Mouse (Mus musculus) neural tube, embryonic 15.5 days (tissue): ENCODE measurements around the gene Setd1a. TPM values are rescaled to one million over a fixed set of nuclear protein-coding genes. Genes with fewer than 3 reads are reported as not detected.

Experiments
- ATAC-seq: fragments of 200-750 bp; cut with Nextera tagmentation; 2 replicates; pipeline ENCODE4 v1.8.0; 2017; ENCODE audit warnings: mild to moderate bottlenecking, moderate TSS enrichment, moderate library complexity; ENCODE audit not compliant: low FRiP score
- H3K27ac ChIP-seq: fragments of 300-500 bp; sonication (generic); replicated peaks from 2 replicates; pipeline ENCODE4 v1.5.1; 2015; ENCODE audit warnings: mild to moderate bottlenecking, inconsistent platforms
- H3K27me3 ChIP-seq: fragments of 300-500 bp; sonication (generic); replicated peaks from 2 replicates; pipeline ENCODE4 v1.6.1; 2015; ENCODE audit warnings: inconsistent platforms
- H3K36me3 ChIP-seq: fragments of 300-500 bp; sonication (generic); 2 replicates; pipeline ENCODE4 v1.6.1; 2015; ENCODE audit warnings: inconsistent platforms
- H3K4me1 ChIP-seq: fragments of 300-500 bp; sonication (generic); 2 replicates; pipeline ENCODE4 v1.6.1; 2015; ENCODE audit warnings: inconsistent platforms
- H3K4me2 ChIP-seq: fragments of 300-500 bp; sonication (generic); 2 replicates; pipeline ENCODE4 v1.6.1; 2015; ENCODE audit warnings: inconsistent platforms, mild to moderate bottlenecking, moderate library complexity
- H3K4me3 ChIP-seq: fragments of 300-500 bp; sonication (generic); replicated peaks from 2 replicates; pipeline ENCODE4 v1.5.1; 2015; ENCODE audit warnings: mild to moderate bottlenecking, inconsistent platforms
- H3K9ac ChIP-seq: fragments of 300-500 bp; sonication (generic); replicated peaks from 2 replicates; pipeline ENCODE4 v1.6.1; 2015; ENCODE audit warnings: mild to moderate bottlenecking, inconsistent platforms
- H3K9me3 ChIP-seq: fragments of 300-500 bp; sonication (generic); replicated peaks from 2 replicates; pipeline ENCODE4 v1.6.1; 2016; ENCODE audit warnings: inconsistent platforms
- WGBS: fragments of 180-500 bp; shearing (Covaris S2); methylation state at CpG from one replicate; pipeline ENCODE4 v1.1.7; 2015; ENCODE audit warnings: mixed read lengths; 5-methylcytosine and 5-hydroxymethylcytosine counted together
- polyA plus RNA-seq: library from polyadenylated mRNA; unstranded; fragments of >200 nt; fragmentation: Nextera tagmentation; extraction: Ambion mirVana; gene quantifications from 2 replicates; pipeline ENCODE4 v1.2.1, GENCODE M21; 2015

Setd1a gene
- polyA plus RNA-seq, 1 experiment from 2014 or later = 17.8 TPM

DNA sequence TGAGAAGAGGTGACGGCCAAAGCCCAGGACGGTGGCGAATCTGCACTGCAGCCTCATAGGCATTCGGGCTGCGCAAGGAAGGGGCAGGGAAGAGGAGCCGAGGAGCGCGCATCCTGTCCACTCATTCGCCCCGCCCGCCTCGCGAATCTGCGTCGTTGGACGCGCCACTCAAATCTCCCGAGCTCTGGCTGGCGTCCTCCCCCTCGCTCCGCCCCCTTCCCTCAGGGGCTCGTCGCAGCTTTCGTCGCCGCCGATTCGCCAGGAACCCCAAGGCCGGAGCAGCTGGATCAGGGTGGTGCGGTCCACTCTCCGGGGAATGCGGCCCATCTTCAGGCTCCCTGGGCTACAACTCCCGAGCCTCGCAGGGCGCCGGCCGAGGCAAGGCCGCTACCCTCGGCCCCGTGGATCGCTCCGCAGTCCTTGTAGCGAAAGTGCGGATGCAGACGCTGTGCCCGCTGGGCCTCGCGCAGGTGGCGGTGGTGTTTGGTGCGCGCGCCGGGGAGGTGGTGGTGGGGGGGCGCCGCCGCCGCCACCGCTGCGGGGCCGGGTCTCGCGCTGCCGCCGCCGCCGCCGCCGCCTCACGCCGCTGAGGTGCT, 506 bp downstream of the Setd1a start:
- peak overlapping the region; percentile 86 for H3K9ac ChIP-seq
- peaks cover 30% of the 10 kb centered on the region for H3K36me3 ChIP-seq
- peak; percentile 95 for ATAC-seq
- peak overlapping the region; percentile 86 for H3K4me2 ChIP-seq
- no peaks in the 10 kb centered on the region for H3K9me3 ChIP-seq
- peak overlapping the region; percentile 98 for H3K27ac ChIP-seq
- H3K4me3 ChIP-seq = peak overlapping the region; percentile 88
- no peaks in the 10 kb centered on the region for H3K27me3 ChIP-seq
- under 1% methylated on average over 64 of the region's 70 CpGs for whole genome bisulfite sequencing
- H3K4me1 ChIP-seq = peaks cover 24% of the 10 kb centered on the region

DNA sequence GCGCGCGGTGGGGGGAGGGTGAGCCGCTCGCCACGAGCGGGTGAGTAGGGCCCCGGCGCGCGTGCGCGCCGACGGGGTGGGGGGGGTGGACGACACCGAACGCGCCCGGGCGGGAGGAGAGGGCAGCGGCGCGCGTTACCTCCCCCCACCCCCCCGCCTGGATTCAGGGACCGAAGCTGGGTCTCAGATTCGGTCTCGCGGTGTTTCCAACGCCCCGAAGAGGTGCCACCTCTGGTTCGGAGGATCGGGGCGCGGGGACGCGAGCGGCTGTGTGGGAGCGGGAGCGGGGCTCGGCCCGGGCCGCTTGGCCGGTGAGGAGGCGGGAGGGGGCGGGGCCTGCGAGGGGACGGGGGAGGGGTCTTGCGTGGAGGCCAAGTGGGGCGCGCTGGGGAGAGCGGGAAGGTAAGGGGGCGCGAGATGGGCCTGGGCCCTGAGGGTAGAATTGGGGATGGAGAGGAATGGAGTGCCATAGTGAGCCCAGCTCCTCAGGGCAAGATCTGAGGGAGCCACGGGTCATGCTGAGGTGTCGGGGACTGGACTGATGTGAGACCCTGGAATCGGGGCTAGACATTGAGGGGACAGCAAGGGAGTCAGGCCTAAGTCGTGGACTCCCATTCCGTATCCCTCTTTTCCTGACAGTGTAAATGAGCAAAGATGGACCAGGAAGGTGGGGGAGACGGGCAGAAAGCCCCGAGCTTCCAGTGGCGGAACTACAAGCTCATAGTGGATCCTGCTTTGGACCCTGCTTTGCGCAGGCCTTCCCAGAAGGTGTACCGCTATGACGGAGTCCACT, 1.2 kb downstream of the Setd1a start:
- Histone ChIP-seq H3K36me3 (peaks cover 37% of the 10 kb centered on the region), H3K4me2 (peak overlapping the region; percentile 86), H3K27ac (peak overlapping the region; percentile 98), H3K4me1 (peaks cover 24% of the 10 kb centered on the region), H3K9me3 (no peaks in the 10 kb centered on the region), H3K4me3 (peak overlapping the region; percentile 88), H3K27me3 (no peaks in the 10 kb centered on the region), H3K9ac (peak overlapping the region; percentile 86)
- 4% methylated on average over 49 of the region's 66 CpGs for WGBS
- peak; percentile 65 for ATAC-seq

DNA sequence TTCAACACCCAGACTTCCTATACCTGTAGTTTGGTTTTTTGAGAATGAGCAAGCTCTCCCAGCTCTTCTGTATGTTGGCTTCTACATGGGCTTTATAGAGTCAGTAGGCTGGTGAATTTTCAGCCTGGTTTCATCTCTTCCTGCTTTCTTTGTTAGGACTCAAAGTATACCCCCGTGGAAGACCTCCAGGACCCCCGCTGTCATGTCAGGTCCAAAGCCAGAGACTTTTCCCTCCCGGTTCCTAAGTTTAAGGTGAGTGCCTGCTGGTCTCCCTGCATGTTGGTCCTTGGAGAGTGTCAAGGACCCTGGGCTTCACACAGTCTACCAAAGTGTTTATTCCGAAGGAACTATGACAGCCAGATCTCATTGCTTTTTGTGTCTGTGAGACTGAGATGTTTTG, 1.9 kb downstream of the Setd1a start:
- H3K4me3 ChIP-seq = peak overlapping the region; percentile 88
- H3K27ac ChIP-seq = no peak overlapping the region
- ATAC-seq = no peak
- H3K4me2 ChIP-seq = peak overlapping the region; percentile 86
- no peaks in the 10 kb centered on the region for H3K9me3 ChIP-seq
- H3K4me1 ChIP-seq = peaks cover 24% of the 10 kb centered on the region
- H3K9ac ChIP-seq = peak overlapping the region; percentile 86
- peaks cover 38% of the 10 kb centered on the region for H3K36me3 ChIP-seq
- 89% methylated on average over 4 of the region's 4 CpGs for WGBS
- no peaks in the 10 kb centered on the region for H3K27me3 ChIP-seq

DNA sequence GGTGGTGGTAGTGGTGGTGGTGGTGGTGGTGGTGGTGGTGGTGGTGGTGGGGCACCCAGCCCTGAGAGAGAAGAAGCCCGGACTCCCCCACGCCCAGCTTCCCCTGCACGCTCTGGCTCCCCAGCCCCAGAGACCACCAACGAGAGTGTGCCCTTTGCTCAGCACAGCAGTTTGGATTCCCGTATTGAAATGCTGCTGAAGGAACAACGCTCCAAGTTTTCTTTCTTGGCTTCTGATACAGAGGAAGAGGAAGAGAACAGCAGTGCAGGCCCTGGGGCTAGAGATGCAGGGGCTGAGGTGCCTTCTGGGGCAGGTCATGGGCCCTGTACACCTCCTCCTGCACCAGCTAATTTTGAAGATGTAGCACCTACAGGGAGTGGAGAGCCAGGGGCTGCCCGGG, 8.8 kb downstream of the Setd1a start, which contains the start of gene Gm49388:
Gm49388 (plus strand) TSS at position 301 of the 400 bp plus-strand sequence.
- Histone ChIP-seq H3K36me3 (peaks cover 91% of the 10 kb centered on the region), H3K9me3 (no peaks in the 10 kb centered on the region), H3K4me2 (no peak within 1 kb of the TSS), H3K27ac (no peak within 1 kb of the TSS), H3K4me3 (no peak within 1 kb of the TSS), H3K9ac (no peak within 1 kb of the TSS), H3K4me1 (no peaks in the 10 kb centered on the region), H3K27me3 (no peaks in the 10 kb centered on the region)
- no peak for ATAC-seq
- 93% methylated on average over 7 of the region's 7 CpGs for WGBS

DNA sequence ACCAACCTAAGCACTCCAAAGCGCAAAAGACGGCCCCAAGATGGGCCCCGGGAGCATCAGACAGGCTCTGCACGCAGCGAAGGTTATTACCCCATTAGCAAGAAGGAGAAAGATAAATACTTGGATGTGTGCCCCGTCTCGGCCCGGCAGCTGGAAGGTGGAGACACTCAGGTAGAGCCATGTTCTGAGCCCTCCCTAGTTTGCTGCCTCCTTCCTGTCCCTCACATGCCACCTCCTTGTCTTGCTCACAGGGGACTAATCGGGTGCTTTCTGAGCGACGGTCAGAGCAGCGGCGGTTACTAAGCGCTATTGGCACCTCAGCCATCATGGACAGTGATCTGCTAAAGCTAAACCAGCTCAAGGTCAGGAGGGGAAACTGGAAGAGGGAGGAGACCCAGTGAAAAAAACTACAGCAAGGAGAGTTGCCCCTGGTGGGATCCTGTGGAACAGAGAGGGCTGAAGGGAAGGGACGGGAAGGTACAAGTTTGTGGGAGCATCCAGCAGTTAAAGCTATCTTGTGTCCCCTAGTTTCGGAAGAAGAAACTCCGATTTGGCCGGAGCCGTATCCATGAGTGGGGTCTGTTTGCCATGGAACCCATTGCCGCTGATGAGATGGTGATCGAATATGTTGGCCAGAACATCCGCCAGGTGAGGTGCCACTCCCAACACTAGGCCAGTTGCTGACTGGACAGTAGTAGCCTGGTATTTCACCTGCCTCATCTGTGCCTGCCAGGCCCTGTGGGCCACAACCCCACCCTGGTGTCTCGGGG, 20.8 kb downstream of the Setd1a start:
- H3K4me1 ChIP-seq = peaks cover 10% of the 10 kb centered on the region
- H3K4me3 ChIP-seq = no peak overlapping the region
- no peak overlapping the region for H3K4me2 ChIP-seq
- H3K27ac ChIP-seq = no peak overlapping the region
- ATAC-seq = no peak
- WGBS = 92% methylated on average over 23 of the region's 23 CpGs
- H3K9ac ChIP-seq = no peak overlapping the region
- peaks cover 77% of the 10 kb centered on the region for H3K36me3 ChIP-seq
- H3K27me3 ChIP-seq = no peaks in the 10 kb centered on the region
- H3K9me3 ChIP-seq = no peaks in the 10 kb centered on the region

DNA sequence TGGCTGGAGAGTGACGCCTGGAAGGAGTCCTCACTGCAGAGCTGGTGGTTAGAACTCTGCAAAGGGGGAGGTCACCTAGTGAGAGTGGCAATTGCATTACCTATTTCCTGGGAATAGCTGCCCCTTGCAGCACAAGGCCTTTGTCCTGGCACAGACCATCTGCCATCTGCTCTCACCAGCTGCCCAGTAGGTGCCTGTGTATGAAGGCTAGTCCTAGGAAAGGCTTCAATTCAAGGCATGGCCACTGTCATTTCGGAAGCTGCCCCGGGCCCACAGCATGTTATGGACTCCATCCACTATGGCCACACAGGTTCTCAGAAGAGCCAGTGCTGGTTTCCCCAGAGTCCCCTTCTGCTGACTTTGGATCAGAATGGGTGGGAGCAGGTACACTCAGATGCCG, 22.1 kb downstream of the Setd1a start:
- no peak overlapping the region for H3K27ac ChIP-seq
- H3K36me3 ChIP-seq = peaks cover 68% of the 10 kb centered on the region
- no peak overlapping the region for H3K4me2 ChIP-seq
- H3K4me3 ChIP-seq = no peak overlapping the region
- no peaks in the 10 kb centered on the region for H3K9me3 ChIP-seq
- no peak for ATAC-seq
- no peaks in the 10 kb centered on the region for H3K27me3 ChIP-seq
- 91% methylated on average over 4 of the region's 4 CpGs for WGBS
- no peak overlapping the region for H3K9ac ChIP-seq
- peaks cover 10% of the 10 kb centered on the region for H3K4me1 ChIP-seq

DNA sequence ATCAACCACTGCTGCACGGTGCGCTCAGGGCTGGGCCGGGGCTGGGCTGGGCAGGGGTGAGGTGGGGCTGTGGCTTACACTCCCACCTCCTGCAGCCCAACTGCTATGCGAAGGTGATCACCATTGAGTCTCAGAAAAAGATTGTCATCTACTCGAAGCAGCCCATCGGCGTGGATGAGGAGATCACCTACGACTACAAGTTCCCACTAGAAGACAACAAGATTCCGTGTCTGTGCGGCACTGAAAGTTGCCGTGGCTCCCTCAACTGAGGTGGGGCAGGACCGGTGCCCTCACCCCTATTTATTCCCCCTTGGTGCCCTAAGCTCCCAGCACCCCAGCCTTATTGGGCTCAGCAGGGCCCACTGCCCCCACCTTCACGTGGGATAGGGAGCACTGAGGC, 22.7 kb downstream of the Setd1a start:
- Histone ChIP-seq H3K27ac (no peak overlapping the region), H3K4me3 (no peak overlapping the region), H3K9me3 (no peaks in the 10 kb centered on the region), H3K4me2 (no peak overlapping the region), H3K9ac (no peak overlapping the region), H3K4me1 (peaks cover 10% of the 10 kb centered on the region), H3K36me3 (peaks cover 65% of the 10 kb centered on the region), H3K27me3 (no peaks in the 10 kb centered on the region)
- ATAC-seq = no peak
- 92% methylated on average over 13 of the region's 13 CpGs for WGBS

DNA sequence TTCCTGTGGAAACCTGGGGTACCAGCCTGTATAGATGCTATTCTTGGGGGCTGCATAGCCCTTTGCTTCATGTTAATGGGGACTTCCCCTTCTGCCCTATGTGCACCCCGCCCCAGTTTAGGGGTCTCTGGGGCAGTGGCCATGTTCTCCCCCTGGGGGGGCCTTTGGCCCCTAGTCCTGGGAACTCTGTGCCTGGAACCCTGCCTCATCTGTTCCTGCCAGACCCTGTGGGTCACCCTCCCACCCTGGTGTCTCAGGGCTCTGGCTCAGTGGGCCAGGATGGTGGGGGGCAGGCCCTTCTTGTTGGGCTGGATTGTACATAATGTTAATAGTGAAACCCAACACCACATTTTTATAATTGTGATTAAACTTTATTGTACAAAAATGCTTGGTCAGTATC, 23.3 kb downstream of the Setd1a start:
- no peak overlapping the region for H3K4me3 ChIP-seq
- H3K4me2 ChIP-seq = no peak overlapping the region
- H3K9me3 ChIP-seq = no peaks in the 10 kb centered on the region
- H3K36me3 ChIP-seq = peaks cover 65% of the 10 kb centered on the region
- H3K27me3 ChIP-seq = no peaks in the 10 kb centered on the region
- H3K4me1 ChIP-seq = peaks cover 10% of the 10 kb centered on the region
- 94% methylated on average over 1 of the region's 1 CpGs for WGBS
- ATAC-seq = no peak
- H3K9ac ChIP-seq = no peak overlapping the region
- H3K27ac ChIP-seq = 0 out of 2 replicates have a peak overlapping the region, but pooled peaks have one; percentile 1

DNA sequence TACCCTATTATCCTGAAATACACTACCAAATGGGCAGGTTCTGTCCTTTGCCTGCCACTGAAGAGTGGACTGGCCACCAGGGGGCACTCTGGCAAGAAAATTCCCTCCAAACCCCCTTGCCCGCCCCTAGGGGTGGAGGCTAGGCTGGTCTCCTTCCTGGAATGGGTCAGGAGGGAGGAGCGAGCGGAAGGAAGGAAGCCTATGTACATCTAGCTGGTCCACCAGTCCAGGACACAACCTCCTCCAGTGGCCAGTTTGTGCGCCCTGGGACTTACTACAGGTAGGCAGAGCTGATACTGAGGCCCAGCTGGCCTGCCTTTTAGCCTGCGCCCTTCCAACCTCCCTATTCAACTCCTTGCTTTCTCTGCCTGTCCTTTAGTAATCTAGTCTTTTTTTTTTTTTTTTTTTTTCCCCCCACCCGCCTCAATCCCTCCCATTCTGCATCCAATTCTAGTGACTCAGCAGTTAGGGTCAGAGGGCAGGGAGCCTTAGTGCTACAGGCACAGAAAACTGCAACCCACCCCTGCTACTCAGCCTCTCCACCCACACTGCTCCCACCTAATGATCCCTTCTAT, 24.1 kb downstream of the Setd1a start, which contains the start of gene Hsd3b7:
Hsd3b7 (plus strand) TSS at position 170 of the 575 bp plus-strand sequence.
- Histone ChIP-seq H3K9ac (no peak within 1 kb of the TSS), H3K36me3 (peaks cover 65% of the 10 kb centered on the region), H3K4me3 (0 out of 2 replicates have a peak within 1 kb of the TSS, but pooled peaks have one; percentile 9), H3K27me3 (no peaks in the 10 kb centered on the region), H3K27ac (0 out of 2 replicates have a peak within 1 kb of the TSS, but pooled peaks have one; percentile 41), H3K4me2 (peak within 1 kb of the TSS; percentile 35), H3K4me1 (peaks cover 10% of the 10 kb centered on the region), H3K9me3 (no peaks in the 10 kb centered on the region)
- 38% methylated on average over 4 of the region's 6 CpGs for WGBS
- peak; percentile 56 for ATAC-seq

DNA sequence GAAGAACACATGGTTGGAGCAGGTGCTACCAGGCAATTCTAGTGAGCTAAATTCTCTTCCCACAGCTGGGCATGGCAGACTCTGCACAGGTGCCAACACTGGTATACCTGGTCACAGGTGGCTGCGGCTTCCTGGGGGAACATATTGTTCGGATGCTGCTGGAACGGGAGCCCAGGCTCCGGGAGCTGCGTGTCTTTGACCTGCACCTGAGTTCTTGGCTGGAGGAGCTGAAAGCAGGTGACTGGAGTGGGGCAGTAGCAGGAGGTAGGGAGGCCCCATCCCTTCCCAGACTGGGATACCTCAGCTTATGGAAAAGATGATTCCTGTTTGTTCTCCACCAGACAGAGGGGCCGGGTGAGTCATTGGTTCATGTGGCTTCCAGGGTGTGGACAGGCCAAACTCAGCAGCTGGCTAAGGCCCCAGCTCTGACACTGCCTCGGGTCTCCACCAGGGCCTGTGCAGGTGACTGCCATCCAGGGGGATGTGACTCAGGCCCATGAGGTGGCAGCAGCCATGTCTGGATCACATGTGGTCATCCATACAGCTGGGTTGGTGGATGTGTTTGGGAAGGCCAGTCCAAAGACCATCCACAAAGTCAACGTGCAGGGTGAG, 24.6 kb downstream of the Setd1a start:
- no peak overlapping the region for H3K9ac ChIP-seq
- ATAC-seq = no peak
- no peak overlapping the region for H3K4me3 ChIP-seq
- no peaks in the 10 kb centered on the region for H3K27me3 ChIP-seq
- peak overlapping the region; percentile 35 for H3K4me2 ChIP-seq
- no peaks in the 10 kb centered on the region for H3K9me3 ChIP-seq
- peaks cover 61% of the 10 kb centered on the region for H3K36me3 ChIP-seq
- 0 out of 2 replicates have a peak overlapping the region, but pooled peaks have one; percentile 41 for H3K27ac ChIP-seq
- 92% methylated on average over 8 of the region's 8 CpGs for WGBS
- peaks cover 10% of the 10 kb centered on the region for H3K4me1 ChIP-seq

DNA sequence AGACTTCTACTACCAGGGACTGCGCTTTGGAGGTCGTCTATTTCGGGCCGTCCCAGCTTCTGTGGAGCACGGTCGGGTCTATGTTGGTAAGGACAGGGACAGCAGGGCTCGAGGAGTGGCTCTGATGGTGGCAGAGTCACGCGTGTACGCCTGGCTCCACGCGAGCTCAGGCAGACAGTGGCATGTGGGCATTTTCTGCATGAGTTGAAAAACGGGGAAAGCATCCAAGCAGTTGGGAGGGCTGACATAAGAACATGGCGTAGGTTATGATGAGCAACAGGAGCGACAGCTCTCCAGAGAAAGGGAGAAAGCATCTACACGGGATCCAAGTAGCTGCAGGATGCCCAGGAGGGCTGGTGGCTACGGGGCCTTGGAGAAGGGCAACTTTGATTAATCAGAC, 25.8 kb downstream of the Setd1a start:
- Histone ChIP-seq H3K9me3 (no peaks in the 10 kb centered on the region), H3K27ac (no peak overlapping the region), H3K36me3 (peaks cover 56% of the 10 kb centered on the region), H3K4me2 (no peak overlapping the region), H3K9ac (no peak overlapping the region), H3K27me3 (no peaks in the 10 kb centered on the region), H3K4me1 (peaks cover 10% of the 10 kb centered on the region), H3K4me3 (no peak overlapping the region)
- ATAC-seq = no peak
- 94% methylated on average over 17 of the region's 17 CpGs for WGBS
